Mouse (Mus musculus) intestine, embryonic 15.5 days (tissue): ENCODE measurements around the gene Tmem151b. TPM values are rescaled to one million over a fixed set of nuclear protein-coding genes. Genes with fewer than 3 reads are reported as not detected.

Experiments used
- ATAC-seq: fragments of 200-750 bp; cut with Nextera tagmentation; 2 replicates; pipeline ENCODE4 v1.8.0; 2017; ENCODE audit warnings: moderate TSS enrichment, moderate library complexity
- H3K27ac ChIP-seq: fragments of 300-500 bp; sonication (generic); 2 replicates; pipeline ENCODE4 v1.5.1; 2015; ENCODE audit warnings: mild to moderate bottlenecking, inconsistent platforms
- H3K27me3 ChIP-seq: fragments of 300-500 bp; sonication (generic); replicated peaks from 2 replicates; pipeline ENCODE4 v1.6.1; 2015; ENCODE audit warnings: inconsistent platforms
- H3K36me3 ChIP-seq: fragments of 300-500 bp; sonication (generic); 2 replicates; pipeline ENCODE4 v1.6.1; 2015; ENCODE audit warnings: inconsistent platforms
- H3K4me1 ChIP-seq: fragments of 300-500 bp; sonication (generic); replicated peaks from 2 replicates; pipeline ENCODE4 v1.6.1; 2015; ENCODE audit warnings: inconsistent platforms
- H3K4me2 ChIP-seq: fragments of 300-500 bp; sonication (generic); replicated peaks from 2 replicates; pipeline ENCODE4 v1.6.1; 2015; ENCODE audit warnings: mild to moderate bottlenecking, inconsistent platforms
- H3K4me3 ChIP-seq: fragments of 300-500 bp; sonication (generic); replicated peaks from 2 replicates; pipeline ENCODE4 v1.5.1; 2015; ENCODE audit warnings: inconsistent platforms
- H3K9ac ChIP-seq: fragments of 300-500 bp; sonication (generic); 2 replicates; pipeline ENCODE4 v1.6.1; 2015; ENCODE audit warnings: inconsistent platforms
- H3K9me3 ChIP-seq: fragments of 300-500 bp; sonication (generic); 2 replicates; pipeline ENCODE4 v1.6.1; 2016; ENCODE audit warnings: inconsistent platforms
- WGBS: fragments of 180-500 bp; shearing (Covaris S2); methylation state at CpG from one replicate; pipeline ENCODE4 v1.1.7; 2015; 5-methylcytosine and 5-hydroxymethylcytosine counted together
- polyA plus RNA-seq: library from polyadenylated mRNA; unstranded; fragments of >200 nt; fragmentation: Nextera tagmentation; extraction: Ambion mirVana; gene quantifications from 2 replicates; pipeline ENCODE4 v1.2.1, GENCODE M21; 2015

Gene Tmem151b
- polyA plus RNA-seq, 1 experiment from 2014 or later = 2.7 TPM

DNA sequence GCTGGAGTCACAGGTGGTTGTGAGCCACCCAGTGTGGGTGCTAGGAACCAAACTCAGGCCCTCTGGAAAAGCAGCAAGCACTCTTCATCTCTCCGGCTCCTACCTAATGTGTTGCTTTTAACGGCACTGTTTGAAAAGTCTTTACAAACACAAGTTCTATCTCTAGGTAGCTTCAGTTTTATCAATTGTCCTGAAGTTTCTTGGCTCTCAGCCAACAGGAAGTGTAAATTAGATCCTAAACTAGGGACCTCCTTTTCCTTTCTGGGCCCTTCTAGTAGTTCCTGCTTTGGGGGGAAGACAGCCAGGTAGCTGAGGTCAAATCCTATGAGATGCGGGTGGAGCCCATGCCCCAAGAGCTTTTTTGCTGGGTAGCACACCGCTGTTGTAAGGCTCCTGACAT lies 38.6 kb downstream of the Tmem151b start:
- no peak overlapping the region for H3K4me3 ChIP-seq
- no peak overlapping the region for H3K27ac ChIP-seq
- peaks cover 9% of the 10 kb centered on the region; the same call in 1 of the 2 replicates for H3K4me1 ChIP-seq
- ATAC-seq = no peak
- peaks cover 4% of the 10 kb centered on the region; the same call in 1 of the 2 replicates for H3K36me3 ChIP-seq
- no peak overlapping the region for H3K9ac ChIP-seq
- no peaks in the 10 kb centered on the region for H3K9me3 ChIP-seq
- H3K4me2 ChIP-seq = no peak overlapping the region
- 88% methylated on average over 4 of the region's 4 CpGs for WGBS
- H3K27me3 ChIP-seq = no peaks in the 10 kb centered on the region

- Histone ChIP-seq H3K9ac (peak within 1 kb of the TSS; percentile 89), H3K4me1 (peaks cover 6% of the 10 kb centered on the region; the same call in 1 of the 2 replicates), H3K27ac (peak within 1 kb of the TSS; percentile 82), H3K4me2 (peak within 1 kb of the TSS; percentile 52), H3K9me3 (no peaks in the 10 kb centered on the region), H3K27me3 (no peaks in the 10 kb centered on the region), H3K4me3 (peak within 1 kb of the TSS; percentile 79), H3K36me3 (peaks cover 4% of the 10 kb centered on the region; the same call in 1 of the 2 replicates)
- ATAC-seq = peak; percentile 97
- under 1% methylated on average over 42 of the region's 42 CpGs for WGBS
Observed at GRCm38 (mm10) chr17:45506700-45507189, 42.7 kb downstream of the Tmem151b start, which contains the start of gene Aars2. Aars2 (plus strand) TSS chr17:45506841.

DNA sequence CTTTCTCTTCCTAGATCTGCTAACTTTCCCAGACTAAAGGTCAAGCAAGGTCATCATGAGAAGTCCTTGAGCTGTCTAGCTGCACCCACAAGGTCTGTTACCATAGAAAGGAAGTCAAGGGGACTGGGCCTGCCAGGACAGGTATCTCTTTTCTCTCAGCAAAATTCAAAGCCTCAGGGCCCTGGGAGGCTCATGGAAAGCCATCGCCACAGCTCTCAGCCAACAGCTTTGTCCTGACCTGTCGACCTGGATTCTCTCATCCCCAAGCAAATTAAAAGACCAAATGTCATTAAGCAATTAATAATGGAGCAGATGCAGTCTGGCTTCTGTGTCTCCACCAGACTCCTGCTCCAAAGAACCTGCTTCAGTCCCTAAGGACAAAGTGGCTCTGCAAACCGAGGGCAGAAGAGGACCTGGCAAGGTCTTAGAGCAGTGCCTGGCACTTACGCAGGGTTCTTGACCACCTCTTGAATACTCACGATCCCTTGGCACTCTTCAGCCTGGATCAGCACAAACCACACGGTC lies 43.5 kb downstream of the Tmem151b start:
- no peak overlapping the region for H3K27ac ChIP-seq
- H3K9ac ChIP-seq = no peak overlapping the region
- peaks cover 6% of the 10 kb centered on the region; the same call in 1 of the 2 replicates for H3K4me1 ChIP-seq
- H3K4me3 ChIP-seq = no peak overlapping the region
- WGBS = 64% methylated on average over 6 of the region's 6 CpGs
- ATAC-seq = no peak
- peaks cover 4% of the 10 kb centered on the region; the same call in 1 of the 2 replicates for H3K36me3 ChIP-seq
- no peaks in the 10 kb centered on the region for H3K27me3 ChIP-seq
- peak overlapping the region; percentile 52; the same call in 1 of the 2 replicates for H3K4me2 ChIP-seq
- no peaks in the 10 kb centered on the region for H3K9me3 ChIP-seq

- WGBS = 38% methylated on average over 5 of the region's 5 CpGs
- H3K9me3 ChIP-seq = no peaks in the 10 kb centered on the region
- H3K36me3 ChIP-seq = no peaks in the 10 kb centered on the region; the same call in 1 of the 2 replicates
- H3K9ac ChIP-seq = no peak overlapping the region
- no peak overlapping the region for H3K4me3 ChIP-seq
- H3K4me1 ChIP-seq = peaks cover 6% of the 10 kb centered on the region; the same call in 1 of the 2 replicates
- no peaks in the 10 kb centered on the region; the same call in 1 of the 2 replicates for H3K27me3 ChIP-seq
- no peak for ATAC-seq
- H3K4me2 ChIP-seq = no peak overlapping the region
- H3K27ac ChIP-seq = no peak overlapping the region
Observed at GRCm38 (mm10) chr17:45503301-45503973, 46.0 kb downstream of the Tmem151b start.

DNA sequence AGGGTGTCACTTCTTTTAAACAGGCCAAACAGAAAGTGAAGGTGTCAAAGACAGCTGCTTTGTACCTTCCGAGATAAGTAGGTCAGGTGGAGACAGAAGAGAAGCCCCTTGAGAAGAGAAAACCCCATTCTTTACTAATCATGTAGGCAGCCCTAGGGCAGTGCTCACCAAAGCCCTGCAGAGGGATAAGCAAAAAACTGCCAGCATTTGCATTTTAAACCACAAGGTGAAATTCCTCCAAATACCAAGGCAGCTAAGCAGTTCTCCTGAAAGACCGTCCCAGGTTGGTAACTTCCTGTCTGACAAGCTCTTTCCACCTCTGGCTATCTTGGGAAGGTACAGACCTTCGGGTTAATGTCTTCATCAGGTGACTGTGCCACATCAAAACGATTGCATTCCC lies 47.2 kb downstream of the Tmem151b start:
- Histone ChIP-seq H3K9me3 (no peaks in the 10 kb centered on the region), H3K27me3 (no peaks in the 10 kb centered on the region; the same call in 1 of the 2 replicates), H3K4me3 (no peak overlapping the region), H3K36me3 (no peaks in the 10 kb centered on the region), H3K4me2 (no peak overlapping the region), H3K27ac (no peak overlapping the region), H3K4me1 (peaks cover 4% of the 10 kb centered on the region; the same call in 1 of the 2 replicates), H3K9ac (no peak overlapping the region)
- 60% methylated on average over 4 of the region's 4 CpGs for WGBS
- ATAC-seq = no peak

DNA sequence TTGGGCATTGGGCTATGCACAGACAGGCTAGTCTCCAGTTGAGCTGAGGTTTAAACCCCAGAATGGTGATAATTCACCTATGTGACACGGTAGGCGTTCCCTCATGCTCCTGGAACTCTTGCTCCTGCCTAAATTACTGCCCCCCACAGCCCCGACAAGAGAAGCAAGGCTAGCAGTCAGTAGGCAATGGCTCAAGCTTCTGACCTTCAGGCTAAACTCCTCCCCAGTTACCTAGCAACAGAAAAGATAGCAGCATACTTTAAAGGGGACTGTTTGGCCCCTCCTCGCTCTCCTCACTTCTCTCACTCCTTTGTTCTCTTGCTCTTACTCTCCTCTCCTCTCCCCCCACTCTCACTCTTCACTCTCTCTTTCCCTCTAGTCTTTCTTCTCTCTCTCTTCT lies 48.5 kb downstream of the Tmem151b start:
- WGBS = 27% methylated on average over 4 of the region's 4 CpGs
- ATAC-seq = no peak
- Histone ChIP-seq H3K4me2 (no peak overlapping the region), H3K4me3 (no peak overlapping the region), H3K27ac (no peak overlapping the region), H3K36me3 (no peaks in the 10 kb centered on the region), H3K9me3 (no peaks in the 10 kb centered on the region), H3K27me3 (no peaks in the 10 kb centered on the region; the same call in 1 of the 2 replicates), H3K4me1 (no peaks in the 10 kb centered on the region), H3K9ac (no peak overlapping the region)

DNA sequence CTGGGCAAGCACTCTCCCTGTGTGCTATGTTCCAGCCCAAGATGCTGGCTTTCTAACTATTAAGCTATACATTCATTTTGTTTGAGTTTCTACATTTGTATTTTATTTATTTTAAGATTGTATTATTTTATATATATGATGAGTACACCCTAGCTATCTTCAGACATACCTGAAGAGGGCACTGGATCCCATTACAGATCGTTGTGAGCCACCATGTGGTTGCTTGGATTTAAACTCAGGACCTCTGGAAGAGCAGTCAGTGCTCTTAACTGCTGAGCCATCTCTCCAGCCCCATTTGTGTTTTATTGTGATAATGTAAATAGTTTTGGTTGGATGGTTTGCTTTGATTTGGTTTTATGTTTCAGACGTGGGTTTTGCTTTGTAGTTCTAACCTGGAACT lies 50.0 kb downstream of the Tmem151b start:
- H3K4me1 ChIP-seq = no peaks in the 10 kb centered on the region
- H3K4me2 ChIP-seq = no peak overlapping the region
- no peaks in the 10 kb centered on the region for H3K36me3 ChIP-seq
- no peaks in the 10 kb centered on the region; the same call in 1 of the 2 replicates for H3K27me3 ChIP-seq
- ATAC-seq = no peak
- H3K9me3 ChIP-seq = no peaks in the 10 kb centered on the region
- H3K9ac ChIP-seq = no peak overlapping the region
- no peak overlapping the region for H3K4me3 ChIP-seq
- 34% methylated on average over 2 of the region's 2 CpGs for WGBS
- H3K27ac ChIP-seq = no peak overlapping the region

GRCm38 (mm10) chr17:45498397-45498796 lies 51.1 kb downstream of the Tmem151b start:
- no peaks in the 10 kb centered on the region for H3K9me3 ChIP-seq
- no peak overlapping the region for H3K9ac ChIP-seq
- H3K27me3 ChIP-seq = no peaks in the 10 kb centered on the region; the same call in 1 of the 2 replicates
- no peaks in the 10 kb centered on the region for H3K4me1 ChIP-seq
- 86% methylated on average over 13 of the region's 13 CpGs for WGBS
- no peak overlapping the region for H3K4me3 ChIP-seq
- H3K36me3 ChIP-seq = no peaks in the 10 kb centered on the region
- H3K27ac ChIP-seq = no peak overlapping the region
- no peak for ATAC-seq
- no peak overlapping the region for H3K4me2 ChIP-seq

GRCm38 (mm10) chr17:45495398-45495797 lies 54.1 kb downstream of the Tmem151b start:
- Histone ChIP-seq H3K27ac (no peak overlapping the region), H3K27me3 (no peaks in the 10 kb centered on the region; the same call in 1 of the 2 replicates), H3K4me3 (no peak overlapping the region), H3K4me1 (no peaks in the 10 kb centered on the region), H3K36me3 (no peaks in the 10 kb centered on the region), H3K9me3 (no peaks in the 10 kb centered on the region), H3K4me2 (no peak overlapping the region), H3K9ac (no peak overlapping the region)
- ATAC-seq = 0 out of 2 replicates have a peak, but pooled peaks have one; percentile 55
- 69% methylated on average over 11 of the region's 11 CpGs for WGBS

Other genes starting within 250 kb of the Tmem151b start
- gene Cdc5l, start 115.9 kb downstream of the Tmem151b start, polyA plus RNA-seq = 54.1 and 63.4 TPM in 2 replicates
- gene Spats1, start 74.3 kb downstream of the Tmem151b start, polyA plus RNA-seq = 0.11 and 0.43 TPM in 2 replicates
- gene Aars2, start 42.8 kb downstream of the Tmem151b start, polyA plus RNA-seq = 17.0 and 18.9 TPM in 2 replicates
- gene Tcte1, start 26.2 kb downstream of the Tmem151b start, polyA plus RNA-seq = 0.13 and 0.33 TPM in 2 replicates
- gene Nfkbie, start 6.0 kb upstream of the Tmem151b start, polyA plus RNA-seq = 4.8 and 4.9 TPM in 2 replicates
- gene Slc35b2, start 14.2 kb upstream of the Tmem151b start, polyA plus RNA-seq = 124 and 128 TPM in 2 replicates
- gene Hsp90ab1, start 23.6 kb upstream of the Tmem151b start, polyA plus RNA-seq = 1,578 and 1,609 TPM in 2 replicates
- 80.0 and 85.4 TPM in 2 replicates for gene Slc29a1, start 49.9 kb upstream of the Tmem151b start, polyA plus RNA-seq
- gene Mymx, start 52.4 kb upstream of the Tmem151b start, polyA plus RNA-seq = 0.43 and 0.54 TPM in 2 replicates
- gene Capn11, start 109.6 kb upstream of the Tmem151b start, polyA plus RNA-seq = 0.34 and 0.40 TPM in 2 replicates
- gene Mrpl14, start 136.6 kb upstream of the Tmem151b start, polyA plus RNA-seq = 147 TPM in 2 replicates
- gene Tmem63b, start 137.2 kb upstream of the Tmem151b start, polyA plus RNA-seq = 33.5 and 34.2 TPM in 2 replicates
- 0.52 TPM in 1 of 2 replicates, not detected in the other for gene 1600014C23Rik, start 184.2 kb upstream of the Tmem151b start, polyA plus RNA-seq